8 mouse cellular contexts compared by ENCODE assay signal in genomic region chr13:59144321-59144856, GRCm38 (mm10).
DNase-seq lines count a peak whose midpoint lies in the region; ATAC-seq and TF ChIP-seq lines count a peak whose summit lies in the region.
"Had no signal": no experiment of that assay in that cellular context is flagged by ENCODE, and none has a peak within 500 bp of the region (broad histone marks: within the 10 kb centered on the region; RNA-seq: fewer than 3 reads in every experiment).

No protein-coding gene starts in this region.

- no peaks in the 10 kb centered on the region for H3K79me2 ChIP-seq in MEL (ENCODE audit: control insufficient read depth, insufficient read depth, low read length, poor library complexity)

- TF ChIP-seq CTCF in MEL (IDR thresholded peaks at IDR 0.05 in 2 of 3, conservative IDR thresholded peaks at IDR 0.05 in 1 of 3; ENCODE audit: control insufficient read depth in 1 of 3, insufficient read depth in 1 of 3, low read depth in 2 of 3, low read length in 3 of 3, poor library complexity in 1 of 3, severe bottlenecking in 1 of 3) = no peak

- TF ChIP-seq RAD21 in MEL (IDR thresholded peaks at IDR 0.05; ENCODE audit: low read depth, low read length) = no peak

- no peak for TF ChIP-seq EP300 in MEL (IDR thresholded peaks at IDR 0.05; ENCODE audit: low read depth in 1 of 2, low read length in 2 of 2)

- TF ChIP-seq POLR2A in MEL (IDR thresholded peaks at IDR 0.05; ENCODE audit: control insufficient read depth in 1 of 2, insufficient read depth in 1 of 2, low read depth in 1 of 2, low read length in 2 of 2, poor library complexity in 1 of 2) = no peak

- no peaks in the 10 kb centered on the region for H3K4me1 ChIP-seq in MEL (ENCODE audit: control insufficient read depth in 1 of 2, insufficient read depth in 2 of 2, low read length in 2 of 2)
- peaks cover 31% of the 10 kb centered on the region for H3K4me1 ChIP-seq in hindbrain, embryonic 14.5 days (replicated peaks; ENCODE audit: control insufficient read depth, insufficient read depth, low read length)
- H3K4me1 ChIP-seq in midbrain, embryonic 13.5 days (replicated peaks) = peaks cover 46% of the 10 kb centered on the region

- no peaks in the 10 kb centered on the region for H3K36me3 ChIP-seq in MEL (ENCODE audit: control insufficient read depth in 1 of 2, insufficient read depth in 2 of 2, low read length in 2 of 2)
- no peaks in the 10 kb centered on the region for H3K36me3 ChIP-seq in hindbrain, embryonic 14.5 days (replicated peaks; ENCODE audit: control insufficient read depth, insufficient read depth)
- H3K36me3 ChIP-seq in midbrain, embryonic 13.5 days = no peaks in the 10 kb centered on the region

- no peak overlapping the region for H3K9ac ChIP-seq in MEL (ENCODE audit: control insufficient read depth, low read depth, low read length, poor library complexity, severe bottlenecking)
- H3K9ac ChIP-seq in hindbrain, embryonic 14.5 days = peak overlapping the region; percentile 39
- no peak overlapping the region for H3K9ac ChIP-seq in midbrain, embryonic 13.5 days (replicated peaks)

- no peak overlapping the region for H3K4me3 ChIP-seq in MEL (ENCODE audit: control insufficient read depth in 1 of 2, insufficient read depth in 1 of 2, low read depth in 2 of 2, low read length in 2 of 2)
- no peak overlapping the region for H3K4me3 ChIP-seq in hindbrain, embryonic 14.5 days (replicated peaks; ENCODE audit: low read length)
- no peak overlapping the region for H3K4me3 ChIP-seq in midbrain, embryonic 13.5 days (replicated peaks)
- H3K4me3 ChIP-seq: erythroblast, embryonic 14.5 days had no signal

- H3K4me2 ChIP-seq in hindbrain, embryonic 14.5 days (replicated peaks) = peak overlapping the region; percentile 39
- H3K4me2 ChIP-seq in midbrain, embryonic 13.5 days (replicated peaks) = peak overlapping the region; percentile 21

- no peak overlapping the region for H3K27ac ChIP-seq in MEL (ENCODE audit: control insufficient read depth, low read depth, low read length)
- H3K27ac ChIP-seq in hindbrain, embryonic 14.5 days = peak overlapping the region; percentile 91
- peak overlapping the region; percentile 91 for H3K27ac ChIP-seq in midbrain, embryonic 13.5 days

- H3K27me3 ChIP-seq in MEL (ENCODE audit: control insufficient read depth in 1 of 2, insufficient read depth in 2 of 2, low read length in 2 of 2) = 0 out of 4 replicates have a peak, but pooled peaks cover 0 to 2% of the 10 kb centered on the region in 2 experiments
- no peaks in the 10 kb centered on the region for H3K27me3 ChIP-seq in hindbrain, embryonic 14.5 days (ENCODE audit: control insufficient read depth, insufficient read depth, low read length)
- H3K27me3 ChIP-seq in midbrain, embryonic 13.5 days = no peaks in the 10 kb centered on the region

- DNase-seq in MEL (ENCODE audit: low read depth, low spot score) = no peak
- peak; percentile 74 for DNase-seq in brain, adult 2 months (ENCODE audit: low read depth, low spot score)
- DNase-seq in hindbrain, embryonic 14.5 days (ENCODE audit: low spot score) = peak; percentile 74
- DNase-seq in c-Kit-positive CD71-positive TER-119-positive erythroid progenitor cells, embryonic 14.5 days (ENCODE audit: low spot score) = no peak
- DNase-seq in lung, postnatal 25 days (ENCODE audit: low spot score) = no peak
- DNase-seq in adrenal gland, postnatal 4 days (ENCODE audit: low spot score in 2 of 2) = no peak

- ATAC-seq in hindbrain, embryonic 14.5 days (ENCODE audit: low FRiP score) = peak; percentile 92
- peak; percentile 91 for ATAC-seq in midbrain, embryonic 13.5 days

- WGBS in hindbrain, embryonic 14.5 days = 13% methylated on average over 11 of the region's 11 CpGs
- 26% methylated on average over 11 of the region's 11 CpGs for WGBS in midbrain, embryonic 13.5 days

- no peaks in the 10 kb centered on the region for H3K9me3 ChIP-seq in MEL (replicated peaks; ENCODE audit: insufficient read depth, low read length)
- H3K9me3 ChIP-seq in hindbrain, embryonic 14.5 days (ENCODE audit: control insufficient read depth, low read length) = no peaks in the 10 kb centered on the region
- no peaks in the 10 kb centered on the region for H3K9me3 ChIP-seq in midbrain, embryonic 13.5 days

TF ChIP-seq in MEL, 35 proteins besides CTCF, POLR2A, EP300 and RAD21:
- TF ChIP-seq USF1 (IDR thresholded peaks at IDR 0.05; ENCODE audit: low read depth, low read length) (peak; percentile 36; the same call in 1 of the 2 replicates), MXI1 (IDR thresholded peaks at IDR 0.05; ENCODE audit: low read depth, low read length) (no peak)

Comparison
In these comparisons a context has a peak if more than half of its experiments do, and no peak if none do; other contexts are left out.
1. DNase-seq: peak in brain, adult 2 months (single experiment) and hindbrain, embryonic 14.5 days (single experiment); none in MEL (single experiment), c-Kit-positive CD71-positive TER-119-positive erythroid progenitor cells, embryonic 14.5 days (single experiment), lung, postnatal 25 days (single experiment) and adrenal gland, postnatal 4 days (0 of 2).